Mouse (Mus musculus): ENCODE measurements at regions not wholly inside any gene's neighbourhood (a gene's known extent, or its start where the extent isn't known, plus 50 kb on each side); places are given as distances from the start of the nearest gene placed in this dataset.

- Histone ChIP-seq H3K27ac (ENCODE audit: control insufficient read depth, low read depth, low read length) (no peak overlapping the region), H3K36me3 (ENCODE audit: control insufficient read depth in 1 of 2, insufficient read depth in 2 of 2, low read length in 2 of 2) (no peaks in the 10 kb centered on the region), H3K9ac (ENCODE audit: control insufficient read depth, low read depth, low read length, poor library complexity, severe bottlenecking) (no peak overlapping the region), H3K4me3 (ENCODE audit: control insufficient read depth in 1 of 2, insufficient read depth in 1 of 2, low read depth in 2 of 2, low read length in 2 of 2) (no peak overlapping the region), H3K4me1 (ENCODE audit: control insufficient read depth in 1 of 2, insufficient read depth in 2 of 2, low read length in 2 of 2) (no peaks in the 10 kb centered on the region), H3K79me2 (ENCODE audit: control insufficient read depth, insufficient read depth, low read length, poor library complexity) (no peaks in the 10 kb centered on the region), H3K9me3 (replicated peaks; ENCODE audit: insufficient read depth, low read length) (no peaks in the 10 kb centered on the region), H3K27me3 (ENCODE audit: control insufficient read depth in 1 of 2, insufficient read depth in 2 of 2, low read length in 2 of 2) (no peaks in the 10 kb centered on the region)
- DNase-seq (ENCODE audit: low read depth, low spot score) = no peak
- TF ChIP-seq MEF2A (IDR thresholded peaks at IDR 0.05; ENCODE audit: extremely low read depth, insufficient replicate concordance, low read depth, low read length, poor library complexity, severe bottlenecking) (no peak), ZC3H11A (IDR thresholded peaks at IDR 0.05; ENCODE audit: low read depth, low read length) (no peak), TAL1 (IDR thresholded peaks at IDR 0.05; ENCODE audit: low read length) (no peak), MAX (IDR thresholded peaks at IDR 0.05; ENCODE audit: low read length) (no peak), ZKSCAN1 (IDR thresholded peaks at IDR 0.05; ENCODE audit: low read depth, low read length) (no peak), TCF12 (IDR thresholded peaks at IDR 0.05; ENCODE audit: low read depth, low read length) (no peak), ELF1 (IDR thresholded peaks at IDR 0.05; ENCODE audit: low read depth, low read length) (no peak), JUND (IDR thresholded peaks at IDR 0.05; ENCODE audit: low read depth, low read length) (no peak), CTCF (IDR thresholded peaks at IDR 0.05 in 2 of 3, conservative IDR thresholded peaks at IDR 0.05 in 1 of 3; ENCODE audit: control insufficient read depth in 1 of 3, insufficient read depth in 1 of 3, low read depth in 2 of 3, low read length in 3 of 3, poor library complexity in 1 of 3, severe bottlenecking in 1 of 3) (no peak), NRF1 (IDR thresholded peaks at IDR 0.05; ENCODE audit: insufficient read depth, low read depth, low read length, poor library complexity, severe bottlenecking) (no peak), TBP (IDR thresholded peaks at IDR 0.05; ENCODE audit: low read depth, low read length) (no peak), BHLHE40 (IDR thresholded peaks at IDR 0.05; ENCODE audit: borderline replicate concordance, low read depth, low read length) (no peak), UBTF (IDR thresholded peaks at IDR 0.05; ENCODE audit: borderline replicate concordance, insufficient read depth, low read depth, low read length) (no peak), MYB (IDR thresholded peaks at IDR 0.05; ENCODE audit: low read depth, low read length) (no peak), USF1 (IDR thresholded peaks at IDR 0.05; ENCODE audit: low read depth, low read length) (no peak), E2F4 (IDR thresholded peaks at IDR 0.05; ENCODE audit: borderline replicate concordance, low read depth, low read length) (no peak), MAFK (IDR thresholded peaks at IDR 0.05; ENCODE audit: borderline replicate concordance, low read depth, low read length) (no peak)
Measured at GRCm38 (mm10) chr10:99329469-99329868, 66.4 kb downstream of the Dusp6 start.

- no peak overlapping the region for H3K27ac ChIP-seq (ENCODE audit: control insufficient read depth, low read depth, low read length)
- H3K9me3 ChIP-seq (replicated peaks; ENCODE audit: insufficient read depth, low read length) = no peaks in the 10 kb centered on the region
- H3K36me3 ChIP-seq (ENCODE audit: control insufficient read depth in 1 of 2, insufficient read depth in 2 of 2, low read length in 2 of 2) = no peaks in the 10 kb centered on the region
- no peak overlapping the region for H3K9ac ChIP-seq (ENCODE audit: control insufficient read depth, low read depth, low read length, poor library complexity, severe bottlenecking)
- H3K27me3 ChIP-seq (ENCODE audit: control insufficient read depth in 1 of 2, insufficient read depth in 2 of 2, low read length in 2 of 2) = no peaks in the 10 kb centered on the region
- no peak overlapping the region for H3K4me3 ChIP-seq (ENCODE audit: control insufficient read depth in 1 of 2, insufficient read depth in 1 of 2, low read depth in 2 of 2, low read length in 2 of 2)
- no peak for DNase-seq (ENCODE audit: low read depth, low spot score)
- no peaks in the 10 kb centered on the region for H3K79me2 ChIP-seq (ENCODE audit: control insufficient read depth, insufficient read depth, low read length, poor library complexity)
- TF ChIP-seq BHLHE40 (IDR thresholded peaks at IDR 0.05; ENCODE audit: borderline replicate concordance, low read depth, low read length) = no peak
- TF ChIP-seq ZC3H11A (IDR thresholded peaks at IDR 0.05; ENCODE audit: low read depth, low read length) = no peak
- TF ChIP-seq MEF2A (IDR thresholded peaks at IDR 0.05; ENCODE audit: extremely low read depth, insufficient replicate concordance, low read depth, low read length, poor library complexity, severe bottlenecking) = no peak
- no peak for TF ChIP-seq MAZ (IDR thresholded peaks at IDR 0.05; ENCODE audit: low read depth, low read length)
- no peaks in the 10 kb centered on the region for H3K4me1 ChIP-seq (ENCODE audit: control insufficient read depth in 1 of 2, insufficient read depth in 2 of 2, low read length in 2 of 2)
Measured at GRCm38 (mm10) chr10:99330519-99330918, 67.5 kb downstream of the Dusp6 start.

Data from MEL (cell line).